Mouse (Mus musculus) left cerebral cortex, postnatal 4 days (tissue): ENCODE results near the gene Cela3a. TPM values are rescaled to one million over a fixed set of nuclear protein-coding genes. Genes with fewer than 3 reads are reported as not detected.

ENCODE experiments used
- total RNA-seq, 2 experiments: library from RNA; stranded (reverse); gene quantifications; 2 replicates each; pipeline ENCODE4 v1.2.3; 2021

Cela3a gene
- total RNA-seq, 2 experiments from 2014 or later: not detected

Other genes starting within 250 kb of the Cela3a start
- 1 to 10 TPM; 7.5 to 7.7 TPM for gene Wnt4, start 132.3 kb downstream of the Cela3a start, total RNA-seq
- 100 to 1,000 TPM; 568 to 579 TPM for gene Cdc42, start 52.1 kb downstream of the Cela3a start, total RNA-seq
- gene Cela3b, start 20.7 kb upstream of the Cela3a start, total RNA-seq: not detected
- gene 1700013G24Rik, start 43.5 kb upstream of the Cela3a start, total RNA-seq: not detected
- 10 to 100 TPM; 14.9 to 15.0 TPM for gene Hspg2, start 59.0 kb upstream of the Cela3a start, total RNA-seq
- gene Ldlrad2, start 164.8 kb upstream of the Cela3a start, total RNA-seq: not detected
- gene Usp48, start 184.0 kb upstream of the Cela3a start, total RNA-seq: 100 to 1,000 TPM; 163 to 167 TPM